Mouse (Mus musculus): ENCODE measurements around the gene Kank4.
"Not testable (repeated sequence)": the region's sequence is repeated elsewhere in the genome, so short reads cannot be mapped to it uniquely, and the experiment has no call there.

The Kank4 gene

GRCm38 (mm10) chr4:98773785-98774184 is 43.6 kb downstream of the Kank4 start:
- no peak for DNase-seq

DNA sequence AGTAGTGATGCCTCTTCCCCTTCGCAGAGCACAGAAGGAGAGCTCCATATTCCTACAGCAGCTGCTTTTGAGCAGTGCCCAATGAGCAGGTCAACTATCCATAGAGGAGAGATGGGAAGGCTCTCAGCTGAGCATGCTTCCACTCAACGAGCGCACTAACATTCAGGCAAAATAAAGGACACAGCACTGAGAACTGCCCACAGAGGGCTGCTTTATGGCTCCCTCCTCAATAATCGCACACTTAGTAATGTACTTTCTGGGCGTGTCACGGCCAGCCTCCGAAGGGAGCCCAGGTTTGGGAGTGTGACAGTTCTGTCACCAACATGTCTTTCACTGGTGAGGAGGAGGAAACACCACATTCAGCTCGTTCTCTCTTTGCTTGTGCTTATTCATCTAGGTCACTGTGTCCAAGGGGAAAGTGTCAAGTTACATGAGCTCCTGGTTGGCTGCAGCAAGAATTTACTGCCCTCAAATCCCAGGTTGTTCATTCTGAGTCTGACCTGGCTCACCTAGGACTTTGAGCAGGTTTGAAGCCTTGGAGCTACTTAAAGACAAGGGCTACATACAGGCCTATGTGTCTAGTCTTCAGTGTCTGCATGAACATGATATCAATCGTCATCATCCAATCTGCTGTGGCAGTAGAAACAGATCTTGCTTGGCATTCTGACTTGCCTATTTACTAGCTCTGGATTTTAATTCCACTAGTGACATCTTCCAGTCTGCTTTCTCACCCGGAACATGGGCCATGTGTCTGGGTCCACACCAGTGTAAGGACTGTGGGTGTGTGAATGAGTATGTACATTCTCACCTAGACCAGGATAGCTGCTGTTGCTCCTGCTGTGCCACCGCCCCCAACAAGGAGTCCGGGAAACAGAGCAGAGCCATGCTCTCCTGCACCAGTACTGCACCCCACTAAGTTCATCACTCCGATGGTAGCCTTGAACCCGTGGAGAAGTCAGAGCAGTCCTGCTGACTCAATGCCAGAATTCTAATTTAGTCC is 49.9 kb downstream of the Kank4 start:
- DNase-seq = no peak

DNA sequence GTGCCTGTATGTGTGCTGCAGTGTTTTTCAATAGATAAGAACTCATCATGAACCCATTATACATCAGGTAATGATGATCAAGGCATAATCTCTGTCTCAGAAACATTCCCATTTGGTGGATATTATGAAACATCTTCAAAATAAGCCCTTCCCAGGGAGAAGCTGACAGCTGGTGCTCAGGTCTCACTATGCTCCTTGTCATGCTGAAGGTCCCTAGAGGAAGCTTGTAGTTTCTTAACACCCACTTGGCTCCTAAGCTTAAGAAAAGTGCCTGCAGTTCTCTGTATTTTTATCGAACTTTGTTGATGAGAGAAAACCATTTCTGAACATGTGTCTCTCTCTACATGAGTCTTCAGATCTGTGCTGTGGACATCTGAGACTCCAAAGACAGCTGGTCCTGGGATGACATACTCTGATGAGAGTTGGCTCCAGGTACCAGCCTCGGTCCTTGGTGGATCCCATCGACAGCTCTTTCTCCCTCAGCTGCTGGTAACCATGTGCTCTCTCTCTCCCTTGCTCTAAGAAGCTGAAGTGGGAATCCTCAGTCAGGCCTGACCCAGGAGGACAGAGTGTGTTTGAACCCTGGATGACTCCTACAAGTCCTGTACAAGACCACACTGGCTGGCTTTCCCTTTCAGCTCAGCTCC is 58.3 kb downstream of the Kank4 start:
- DNase-seq = no peak

DNA sequence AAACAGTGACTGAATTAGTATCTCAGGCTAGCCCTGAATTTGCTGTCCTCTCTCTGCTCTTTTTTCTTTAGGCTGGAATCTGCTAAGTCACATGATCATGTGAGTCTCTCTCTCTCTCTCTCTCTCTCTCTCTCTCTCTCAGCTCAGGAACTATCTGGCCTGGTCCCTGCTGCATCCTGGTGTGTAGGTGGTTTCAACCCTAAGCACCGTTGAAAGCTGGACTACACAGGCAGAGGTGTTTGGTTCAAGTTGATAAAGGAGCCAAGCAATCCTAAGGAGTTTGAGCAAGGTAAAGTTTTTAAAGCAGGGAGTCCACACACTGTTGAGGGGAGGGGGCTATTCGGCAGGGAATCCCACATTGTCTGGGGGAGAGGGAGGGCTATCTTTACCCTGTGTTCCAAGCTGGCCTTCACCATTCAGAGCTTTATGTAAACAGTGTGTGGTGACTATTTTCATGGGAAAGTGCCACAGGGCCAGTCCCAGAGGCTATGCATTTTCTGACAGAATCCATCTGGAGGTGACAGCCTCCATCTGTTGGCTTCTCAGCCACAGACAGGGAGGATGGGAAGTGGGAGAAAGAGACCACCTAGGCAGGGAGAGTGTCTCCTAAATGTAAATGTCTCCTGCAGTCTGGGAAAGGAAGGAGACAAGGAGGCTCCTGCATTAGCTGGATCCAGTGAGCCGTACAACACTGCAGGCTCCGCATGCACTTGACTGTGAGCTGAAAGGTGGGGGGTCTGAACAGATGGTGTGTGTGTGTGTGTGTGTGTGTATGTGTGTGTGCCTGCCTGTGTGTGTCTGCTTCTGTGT is 59.1 kb downstream of the Kank4 start:
- peak; percentile 38 for DNase-seq

- no peak for DNase-seq
Measured at GRCm38 (mm10) chr4:98756141-98756540, 61.2 kb downstream of the Kank4 start.

GRCm38 (mm10) chr4:98754456-98754855 is 62.9 kb downstream of the Kank4 start:
- DNase-seq = peak; percentile 48

DNA sequence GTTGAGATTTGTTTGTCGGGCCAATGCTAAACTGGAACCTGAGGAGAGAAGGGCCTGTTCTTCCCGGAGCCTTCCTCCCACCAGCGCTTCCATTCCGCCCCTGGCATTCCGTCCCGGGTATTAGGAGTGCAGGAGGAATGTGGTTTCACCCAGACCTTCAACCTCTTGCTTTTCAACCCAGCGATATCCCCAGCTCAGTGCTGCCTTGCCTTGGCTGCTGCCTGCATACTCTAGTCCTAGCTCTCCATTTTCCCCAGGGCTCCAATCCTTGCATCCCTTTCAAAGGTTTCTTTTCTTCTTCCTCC is 73.5 kb downstream of the Kank4 start:
- DNase-seq = no peak

- DNase-seq = no peak
Measured at GRCm38 (mm10) chr4:98743209-98743905, 74.0 kb downstream of the Kank4 start.

- no peak for DNase-seq
Measured at GRCm38 (mm10) chr4:98739753-98740152, 77.6 kb downstream of the Kank4 start.

DNA sequence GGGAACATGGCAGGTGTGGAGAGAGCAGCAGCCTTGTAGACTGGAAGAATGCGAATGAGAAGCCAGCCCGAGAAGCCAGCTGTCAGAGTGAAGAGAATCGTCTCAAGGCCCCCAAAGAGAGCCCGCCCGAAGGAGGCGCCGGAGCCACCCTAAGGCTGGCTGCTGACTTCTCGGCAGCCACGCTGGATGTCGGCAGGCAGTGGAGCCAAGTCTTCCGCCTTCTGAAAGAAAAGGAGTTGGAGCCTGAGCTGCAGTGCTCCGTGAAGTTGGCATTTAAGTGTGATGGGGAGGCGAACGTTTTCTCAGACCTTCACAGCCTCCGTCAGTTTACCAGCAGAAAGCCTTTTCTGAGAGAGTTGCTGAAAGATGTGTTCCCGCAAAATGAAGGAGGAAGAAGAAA is 83.7 kb downstream of the Kank4 start:
- DNase-seq = no peak

GRCm38 (mm10) chr4:98728716-98729115 is 88.6 kb downstream of the Kank4 start:
- no peak for DNase-seq

GRCm38 (mm10) chr4:98727959-98728347 is 89.4 kb downstream of the Kank4 start:
- DNase-seq = no peak

GRCm38 (mm10) chr4:98727295-98727958 is 89.9 kb downstream of the Kank4 start:
- DNase-seq = no peak

- no peak for DNase-seq
Measured at GRCm38 (mm10) chr4:98726590-98727237, 90.6 kb downstream of the Kank4 start, which contains the start of gene L1td1. Gene L1td1 (plus strand): TSS chr4:98726734.

GRCm38 (mm10) chr4:98725439-98725838 is 91.9 kb downstream of the Kank4 start:
- no peak for DNase-seq

DNA sequence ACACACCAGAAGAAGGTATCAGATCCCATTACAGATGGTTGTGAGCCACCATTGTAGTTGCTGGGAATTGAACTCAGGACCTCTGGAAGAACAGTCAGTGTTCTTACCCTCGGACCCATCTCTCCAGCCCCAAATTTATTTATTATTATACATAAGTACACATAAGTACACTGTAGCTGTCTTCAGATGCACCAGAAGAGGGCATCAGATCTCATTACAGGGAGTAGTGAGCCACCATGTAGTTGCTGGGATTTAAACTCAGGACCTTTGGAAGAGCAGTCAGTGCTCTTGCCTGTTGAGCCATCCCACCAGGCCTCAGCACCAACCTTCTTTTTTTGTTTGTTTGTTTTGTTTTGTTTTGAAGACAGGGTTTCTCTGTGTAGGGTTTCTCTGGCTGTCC is 92.7 kb downstream of the Kank4 start:
- not testable (repeated sequence) for DNase-seq

DNA sequence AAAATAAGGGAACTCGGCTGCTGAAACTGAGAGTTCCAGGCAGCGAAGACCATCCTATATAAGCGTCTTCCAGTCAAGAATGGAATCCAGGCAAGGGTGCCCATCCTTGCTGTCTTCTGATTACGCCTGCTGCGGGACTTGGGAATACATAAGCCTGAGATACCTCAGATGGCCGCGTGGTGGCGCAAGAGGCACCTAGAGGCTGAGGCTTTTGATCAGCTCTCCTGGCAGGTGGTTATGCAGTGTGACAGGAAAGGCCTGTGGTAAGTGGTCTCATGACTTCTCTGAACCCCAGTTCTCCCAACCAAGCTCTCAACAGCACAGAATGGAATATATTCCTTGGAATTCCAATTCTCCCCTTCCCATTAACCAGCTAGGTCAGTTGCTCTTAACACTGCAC is 94.9 kb downstream of the Kank4 start:
- peak; percentile 63 for DNase-seq

DNA sequence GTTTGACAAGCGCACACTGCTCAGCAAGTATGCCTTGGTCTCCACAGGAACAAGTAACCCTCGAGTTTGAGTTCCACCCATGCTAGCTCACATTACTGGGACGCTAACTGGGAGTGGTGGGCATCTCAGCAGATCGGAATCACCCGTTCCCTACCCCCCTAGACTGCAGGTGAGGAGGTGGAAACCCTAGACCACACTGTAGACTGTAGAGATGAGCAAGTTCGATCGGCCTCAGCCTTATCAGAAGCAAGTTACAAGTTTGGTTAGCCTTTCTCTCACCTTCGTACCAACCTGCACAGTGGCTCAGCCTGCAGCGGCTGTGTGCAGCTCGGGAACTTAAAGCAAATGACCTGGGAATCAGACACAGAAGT is 98.8 kb downstream of the Kank4 start:
- no peak for DNase-seq

DNA sequence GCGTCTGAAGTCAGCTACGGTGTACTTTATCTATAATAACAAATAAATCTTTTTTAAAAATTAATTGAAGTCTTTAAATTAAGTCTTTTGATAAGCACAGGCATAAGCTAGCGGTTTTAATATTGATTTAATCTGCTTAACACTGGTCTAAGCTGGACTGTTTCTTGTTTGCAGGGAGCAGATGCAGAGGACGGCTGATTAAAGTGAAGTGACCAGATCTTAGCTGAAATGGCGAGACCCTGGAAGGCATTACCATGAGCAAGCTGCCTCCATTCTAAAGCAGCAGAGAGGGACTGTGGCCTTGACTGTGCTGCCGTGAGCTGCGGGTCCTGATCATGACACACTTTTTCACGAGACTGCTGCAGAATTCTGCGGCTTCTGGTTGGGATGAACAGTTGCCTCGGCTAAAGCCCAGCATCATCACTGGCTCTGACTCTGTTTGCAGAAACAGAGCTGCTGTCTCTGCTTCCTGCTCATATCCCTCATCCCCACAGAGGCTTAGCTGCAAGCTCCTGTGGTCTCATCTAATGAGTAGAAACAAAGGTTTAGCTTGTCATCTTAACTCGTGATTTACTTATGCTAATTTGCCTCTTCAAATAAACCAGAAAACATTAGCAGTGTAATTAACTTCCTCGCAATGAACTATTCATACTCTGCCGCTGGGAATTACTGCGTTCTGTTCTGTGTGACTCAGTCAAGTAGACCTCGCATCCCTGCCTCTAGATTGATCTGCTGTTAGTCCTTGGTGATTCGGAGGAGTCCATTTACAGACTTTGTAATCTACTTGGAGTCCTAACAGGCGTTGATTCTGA is 99.4 kb downstream of the Kank4 start:
- no peak for DNase-seq

DNA sequence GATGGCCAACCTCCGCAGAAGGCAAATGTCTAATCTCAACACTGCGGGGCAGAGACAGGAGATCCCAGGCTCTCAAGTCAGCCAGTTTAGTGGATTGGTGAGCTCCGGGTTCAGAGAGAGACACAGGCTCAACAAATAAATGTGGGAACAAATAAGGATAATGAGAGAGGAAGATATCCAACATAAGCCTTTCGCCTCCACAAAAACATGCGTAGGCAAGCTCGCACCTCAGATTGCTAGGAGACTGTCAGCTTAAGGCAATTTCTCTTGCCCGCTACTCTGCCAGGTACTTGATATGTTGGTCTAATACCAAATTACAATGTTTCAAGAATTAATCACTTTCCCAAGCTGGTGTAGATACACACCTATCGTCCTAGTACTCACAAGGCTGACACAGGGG is 106.4 kb downstream of the Kank4 start:
- DNase-seq = no peak
